Mouse (Mus musculus) embryo, embryonic 11.5 days (tissue): Measurements from ENCODE around the gene Tmem164.

Experiments used
- DNase-seq: peaks from one replicate; pipeline ENCODE4 v3.0.0-alpha.2; 2012; ENCODE audit warnings: low read depth, low spot score

Tmem164 gene

GRCm38 (mm10) chrX:142828184-142828908, 147.1 kb downstream of the Tmem164 start:
- no peak for DNase-seq

- DNase-seq = no peak
These were observed 148.1 kb downstream of the Tmem164 start for GRCm38 (mm10) chrX:142829267-142829666.

GRCm38 (mm10) chrX:142829866-142830470, 148.8 kb downstream of the Tmem164 start:
- no peak for DNase-seq

- no peak for DNase-seq
These were observed 149.4 kb downstream of the Tmem164 start for GRCm38 (mm10) chrX:142830572-142830971.

- DNase-seq = no peak
These were observed 151.0 kb downstream of the Tmem164 start for GRCm38 (mm10) chrX:142832221-142832620.

GRCm38 (mm10) chrX:142833164-142833796, 152.1 kb downstream of the Tmem164 start:
- no peak for DNase-seq

GRCm38 (mm10) chrX:142834807-142835206, 153.6 kb downstream of the Tmem164 start:
- DNase-seq = no peak

GRCm38 (mm10) chrX:142836399-142836798, 155.2 kb downstream of the Tmem164 start:
- DNase-seq = no peak

GRCm38 (mm10) chrX:142837316-142837715, 156.1 kb downstream of the Tmem164 start:
- no peak for DNase-seq

- DNase-seq = no peak
These were observed 157.6 kb downstream of the Tmem164 start for GRCm38 (mm10) chrX:142838841-142839240.

- no peak for DNase-seq
These were observed 158.2 kb downstream of the Tmem164 start for GRCm38 (mm10) chrX:142839411-142839810.

- no peak for DNase-seq
These were observed 160.7 kb downstream of the Tmem164 start for GRCm38 (mm10) chrX:142841916-142842315.

GRCm38 (mm10) chrX:142846266-142846665, 165.1 kb downstream of the Tmem164 start:
- no peak for DNase-seq

GRCm38 (mm10) chrX:142848032-142848431, 166.8 kb downstream of the Tmem164 start:
- no peak for DNase-seq

- DNase-seq = no peak
These were observed 188.6 kb downstream of the Tmem164 start for GRCm38 (mm10) chrX:142869844-142870243.

- DNase-seq = no peak
These were observed 201.0 kb downstream of the Tmem164 start for GRCm38 (mm10) chrX:142882255-142882654.

GRCm38 (mm10) chrX:142883593-142883992, 202.4 kb downstream of the Tmem164 start:
- no peak for DNase-seq

GRCm38 (mm10) chrX:142885962-142886361, 204.8 kb downstream of the Tmem164 start:
- DNase-seq = no peak
